Comparison of ENCODE assay signal across 13 mouse cellular contexts in the genomic region with DNA sequence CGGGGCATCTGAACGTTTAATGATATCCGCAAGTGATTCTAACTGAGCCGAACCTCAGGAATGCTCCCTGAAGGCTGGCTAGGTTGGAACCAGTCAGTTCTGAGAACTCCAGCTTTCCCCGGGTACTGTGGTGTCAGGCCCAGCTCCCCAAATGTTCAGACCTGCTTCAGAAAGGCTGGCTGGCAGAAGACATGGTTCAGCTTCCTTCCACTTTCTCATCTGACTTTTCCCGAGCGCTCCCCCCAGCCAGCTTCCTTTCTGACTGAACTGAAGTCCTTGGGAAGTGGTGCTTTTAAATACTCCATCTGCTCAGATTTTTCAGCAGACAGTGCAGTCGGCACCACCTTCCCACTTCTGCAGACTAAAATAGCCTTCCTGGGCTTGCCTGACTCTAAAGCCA. TPM values are rescaled to one million over a fixed set of nuclear protein-coding genes. Genes with fewer than 3 reads are reported as not detected.
A peak's percentile ranks its signal among the peaks of the same experiment; 100 is the strongest.
DNase-seq lines count a peak whose midpoint lies in the region; ATAC-seq lines count a peak whose summit lies in the region.
"Had no signal": no experiment of that assay in that cellular context is flagged by ENCODE, and none has a peak within 500 bp of the region (broad histone marks: within the 10 kb centered on the region; RNA-seq: fewer than 3 reads in every experiment).

No protein-coding gene starts in this region.

- 51% methylated on average over 8 of the region's 8 CpGs for WGBS in heart, embryonic 13.5 days
- 32% methylated on average over 8 of the region's 8 CpGs for WGBS in lung, embryonic 16.5 days
- WGBS in liver, embryonic 12.5 days (ENCODE audit: insufficient replicate concordance): 74% methylated on average over 8 of the region's 8 CpGs
- 85% methylated on average over 8 of the region's 8 CpGs for WGBS in hindbrain, embryonic 16.5 days

- H3K4me1 ChIP-seq in heart, embryonic 13.5 days: peaks cover 10% of the 10 kb centered on the region
- peaks cover 9% of the 10 kb centered on the region for H3K4me1 ChIP-seq in lung, embryonic 16.5 days (replicated peaks; ENCODE audit: control insufficient read depth, insufficient read depth, low read length)
- no peaks in the 10 kb centered on the region for H3K4me1 ChIP-seq in liver, embryonic 12.5 days
- no peaks in the 10 kb centered on the region for H3K4me1 ChIP-seq in hindbrain, embryonic 16.5 days (ENCODE audit: control insufficient read depth, insufficient read depth, low read depth, low read length)

- no peak for DNase-seq in heart, adult 8-10 months (ENCODE audit: low spot score)
- peak; percentile 88 for DNase-seq in right cerebral cortex, adult 18-20 months
- no peak for DNase-seq in right cerebral cortex, postnatal 4 days
- DNase-seq in embryo, embryonic 9.5 days (ENCODE audit: extremely low spot score): no peak
- DNase-seq: cerebellum, postnatal 36 days; spleen, adult 18-20 months; thymus, adult 18-20 months had no signal

- peak overlapping the region; percentile 34; the same call in 1 of the 2 replicates for H3K4me2 ChIP-seq in heart, embryonic 13.5 days
- peak overlapping the region; percentile 39 for H3K4me2 ChIP-seq in lung, embryonic 16.5 days (ENCODE audit: low read depth, low read length)
- H3K4me2 ChIP-seq in liver, embryonic 12.5 days: no peak overlapping the region
- no peak overlapping the region for H3K4me2 ChIP-seq in hindbrain, embryonic 16.5 days (ENCODE audit: low read length)

- no peaks in the 10 kb centered on the region for H3K36me3 ChIP-seq in heart, embryonic 13.5 days
- no peaks in the 10 kb centered on the region for H3K36me3 ChIP-seq in lung, embryonic 16.5 days (ENCODE audit: control insufficient read depth, insufficient read depth, low read length)
- H3K36me3 ChIP-seq in liver, embryonic 12.5 days: no peaks in the 10 kb centered on the region
- no peaks in the 10 kb centered on the region for H3K36me3 ChIP-seq in hindbrain, embryonic 16.5 days (ENCODE audit: control insufficient read depth, insufficient read depth, low read length)

- H3K9ac ChIP-seq in heart, embryonic 13.5 days: no peak overlapping the region
- no peak overlapping the region for H3K9ac ChIP-seq in lung, embryonic 16.5 days (ENCODE audit: low read length)
- H3K9ac ChIP-seq in liver, embryonic 12.5 days: no peak overlapping the region
- no peak overlapping the region for H3K9ac ChIP-seq in hindbrain, embryonic 16.5 days (ENCODE audit: low read depth, low read length)

- no peaks in the 10 kb centered on the region for H3K9me3 ChIP-seq in heart, embryonic 13.5 days
- no peaks in the 10 kb centered on the region for H3K9me3 ChIP-seq in lung, embryonic 16.5 days (ENCODE audit: control insufficient read depth, low read length)
- no peaks in the 10 kb centered on the region for H3K9me3 ChIP-seq in liver, embryonic 12.5 days (replicated peaks)
- H3K9me3 ChIP-seq in hindbrain, embryonic 16.5 days (ENCODE audit: control insufficient read depth, low read length): no peaks in the 10 kb centered on the region

- H3K27me3 ChIP-seq in heart, embryonic 13.5 days (replicated peaks): peaks cover 19% of the 10 kb centered on the region
- H3K27me3 ChIP-seq in lung, embryonic 16.5 days (ENCODE audit: control insufficient read depth, insufficient read depth, low read depth, low read length): no peaks in the 10 kb centered on the region
- peaks cover 5% of the 10 kb centered on the region; the same call in 1 of the 2 replicates for H3K27me3 ChIP-seq in liver, embryonic 12.5 days (replicated peaks)
- no peaks in the 10 kb centered on the region for H3K27me3 ChIP-seq in hindbrain, embryonic 16.5 days (replicated peaks; ENCODE audit: control insufficient read depth, insufficient read depth, low read length)

- no peak overlapping the region for H3K4me3 ChIP-seq in heart, embryonic 13.5 days
- no peak overlapping the region for H3K4me3 ChIP-seq in lung, embryonic 16.5 days (ENCODE audit: low read length)
- H3K4me3 ChIP-seq in liver, embryonic 12.5 days: no peak overlapping the region
- no peak overlapping the region for H3K4me3 ChIP-seq in hindbrain, embryonic 16.5 days (ENCODE audit: low read length)
- H3K4me3 ChIP-seq: erythroblast, embryonic 14.5 days had no signal

- peak overlapping the region; percentile 59 for H3K27ac ChIP-seq in heart, embryonic 13.5 days (replicated peaks)
- peak overlapping the region; percentile 74 for H3K27ac ChIP-seq in lung, embryonic 16.5 days (ENCODE audit: low read length)
- H3K27ac ChIP-seq in liver, embryonic 12.5 days: no peak overlapping the region
- H3K27ac ChIP-seq in hindbrain, embryonic 16.5 days (ENCODE audit: low read depth, low read length): no peak overlapping the region
- H3K27ac ChIP-seq: macrophage had no signal

- ATAC-seq in heart, embryonic 13.5 days (ENCODE audit: extremely low read depth, insufficient number of reproducible peaks, low FRiP score, low TSS enrichment): no peak
- ATAC-seq in lung, embryonic 16.5 days (ENCODE audit: low read depth): peak; percentile 65
- ATAC-seq in liver, embryonic 12.5 days: no peak
- ATAC-seq in hindbrain, embryonic 16.5 days: no peak

RNA-seq across cellular contexts. Expression of gene Sh3rf1, which starts 6.2 kb away (rescaled TPM):
- polyA plus RNA-seq in heart, embryonic 13.5 days (2015; fragmentation: Nextera tagmentation; extraction: Ambion mirVana): 4.8 and 5.3 TPM in 2 replicates
- total RNA-seq in heart, adult 8-10 months (2022): 1 to 10 TPM; 4.7 to 6.4 (median 5.5) TPM
- 17.8 and 18.7 TPM in 2 replicates for polyA plus RNA-seq in lung, embryonic 16.5 days (2015; fragmentation: Nextera tagmentation; extraction: Ambion mirVana)
- polyA plus RNA-seq in liver, embryonic 12.5 days (2016; fragmentation: Nextera tagmentation; extraction: Ambion mirVana): 2.8 and 3.2 TPM in 2 replicates
- polyA plus RNA-seq in hindbrain, embryonic 16.5 days (2015; fragmentation: Nextera tagmentation; extraction: Ambion mirVana): 23.3 and 28.2 TPM in 2 replicates

Comparison
In these comparisons a context has a peak if more than half of its experiments do, and no peak if none do; other contexts are left out.
1. H3K27ac ChIP-seq: peak in heart, embryonic 13.5 days (single experiment) and lung, embryonic 16.5 days (single experiment); none in liver, embryonic 12.5 days (single experiment) and hindbrain, embryonic 16.5 days (single experiment).
2. H3K4me2 ChIP-seq: peak in heart, embryonic 13.5 days (single experiment) and lung, embryonic 16.5 days (single experiment); none in liver, embryonic 12.5 days (single experiment) and hindbrain, embryonic 16.5 days (single experiment).